Mouse (Mus musculus) MEL (cell line): ENCODE data around the gene 6330409D20Rik.

Experiments
- CHD2 ChIP-seq: IDR thresholded peaks from 2 replicates; pipeline ENCODE4 v1.6.1; 2011; ENCODE audit warnings: low read length, improper control_type of control experiment
- CTCF ChIP-seq, 3 experiments: IDR thresholded peaks in 2 of 3; conservative IDR thresholded peaks in 1 of 3; 2 replicates each; pipeline ENCODE4 v1.5.1; 2011 to 2012; ENCODE audit warnings: low read length in 3 of 3, low read depth in 2 of 3, mild to moderate bottlenecking in 2 of 3, improper control_type of control experiment in 1 of 3, inconsistent platforms in 1 of 3, mixed read lengths in 1 of 3, moderate library complexity in 1 of 3; ENCODE audit not compliant: control insufficient read depth in 1 of 3, insufficient read depth in 1 of 3, poor library complexity in 1 of 3, severe bottlenecking in 1 of 3
- E2F4 ChIP-seq: IDR thresholded peaks from 2 replicates; pipeline ENCODE4 v1.6.1; 2011; ENCODE audit warnings: low read depth, low read length, improper control_type of control experiment, borderline replicate concordance
- EP300 ChIP-seq, 2 experiments: IDR thresholded peaks; 2 replicates each; pipeline ENCODE4 v1.6.1; 2011; ENCODE audit warnings: improper control_type of control experiment in 2 of 2, low read length in 2 of 2, low read depth in 1 of 2, mild to moderate bottlenecking in 1 of 2
- ETS1 ChIP-seq: IDR thresholded peaks from 2 replicates; pipeline ENCODE4 v1.6.1; 2012; ENCODE audit warnings: low read depth, mild to moderate bottlenecking, inconsistent platforms, low read length, improper control_type of control experiment, moderate library complexity
- GATA1 ChIP-seq: IDR thresholded peaks from 2 replicates; pipeline ENCODE4 v1.6.1; 2011; ENCODE audit warnings: low read depth, low read length, improper control_type of control experiment
- MXI1 ChIP-seq: IDR thresholded peaks from 2 replicates; pipeline ENCODE4 v1.6.1; 2011; ENCODE audit warnings: mild to moderate bottlenecking, low read depth, low read length, improper control_type of control experiment
- MYB ChIP-seq: IDR thresholded peaks from 2 replicates; pipeline ENCODE4 v1.6.1; 2011; ENCODE audit warnings: mild to moderate bottlenecking, low read depth, low read length, improper control_type of control experiment
- POLR2A ChIP-seq, 2 experiments: IDR thresholded peaks; 2 replicates each; pipeline ENCODE4 v1.6.1; 2011 to 2012; ENCODE audit warnings: low read length in 2 of 2, mild to moderate bottlenecking in 2 of 2, control low read depth in 1 of 2, improper control_type of control experiment in 1 of 2, low read depth in 1 of 2, moderate library complexity in 1 of 2; ENCODE audit not compliant: control insufficient read depth in 1 of 2, insufficient read depth in 1 of 2, poor library complexity in 1 of 2
- POLR2AphosphoS2 ChIP-seq: IDR thresholded peaks from 2 replicates; pipeline ENCODE4 v1.6.1; 2011; ENCODE audit warnings: low read length, improper control_type of control experiment
- TAL1 ChIP-seq: IDR thresholded peaks from 2 replicates; pipeline ENCODE4 v1.6.1; 2012; ENCODE audit warnings: mild to moderate bottlenecking, inconsistent platforms, low read length, moderate library complexity, mixed read lengths
- TBP ChIP-seq: IDR thresholded peaks from 2 replicates; pipeline ENCODE4 v1.8.0; 2011; ENCODE audit warnings: low read depth, low read length, improper control_type of control experiment
- TCF12 ChIP-seq: IDR thresholded peaks from 2 replicates; pipeline ENCODE4 v1.6.1; 2014; ENCODE audit warnings: low read depth, mild to moderate bottlenecking, inconsistent platforms, low read length, improper control_type of control experiment, moderate library complexity
- ZC3H11A ChIP-seq: IDR thresholded peaks from 2 replicates; pipeline ENCODE4 v1.6.1; 2012; ENCODE audit warnings: low read depth, mild to moderate bottlenecking, inconsistent platforms, low read length, improper control_type of control experiment

- no peak for TF ChIP-seq CTCF (IDR thresholded peaks at IDR 0.05 in 2 of 3, conservative IDR thresholded peaks at IDR 0.05 in 1 of 3; ENCODE audit: control insufficient read depth in 1 of 3, insufficient read depth in 1 of 3, low read depth in 2 of 3, low read length in 3 of 3, poor library complexity in 1 of 3, severe bottlenecking in 1 of 3)
- no peak for TF ChIP-seq MYB
- TF ChIP-seq TCF12 = no peak
- no peak for TF ChIP-seq E2F4
- TF ChIP-seq TAL1 = no peak
- TF ChIP-seq ZC3H11A = no peak
- no peak for TF ChIP-seq ETS1
- TF ChIP-seq EP300 (IDR thresholded peaks at IDR 0.05; ENCODE audit: low read depth in 1 of 2, low read length in 2 of 2) = no peak
- TF ChIP-seq MXI1 = no peak
- TF ChIP-seq POLR2AphosphoS2 = no peak
- TF ChIP-seq GATA1 = no peak
- TF ChIP-seq POLR2A (IDR thresholded peaks at IDR 0.05; ENCODE audit: control insufficient read depth in 1 of 2, insufficient read depth in 1 of 2, low read depth in 1 of 2, low read length in 2 of 2, poor library complexity in 1 of 2) = no peak
- no peak for TF ChIP-seq TBP
- no peak for TF ChIP-seq CHD2
Observed at GRCm38 (mm10) chr2:32734480-32734879, 6.3 kb downstream of the 6330409D20Rik start.
